Mouse (Mus musculus): Measurements from ENCODE around the gene Ercc6. TPM values are rescaled to one million over a fixed set of nuclear protein-coding genes. Genes with fewer than 3 reads are reported as not detected.

The Ercc6 gene
- polyA plus RNA-seq, 1 experiment from 2014 or later, result 26.3 TPM

DNA sequence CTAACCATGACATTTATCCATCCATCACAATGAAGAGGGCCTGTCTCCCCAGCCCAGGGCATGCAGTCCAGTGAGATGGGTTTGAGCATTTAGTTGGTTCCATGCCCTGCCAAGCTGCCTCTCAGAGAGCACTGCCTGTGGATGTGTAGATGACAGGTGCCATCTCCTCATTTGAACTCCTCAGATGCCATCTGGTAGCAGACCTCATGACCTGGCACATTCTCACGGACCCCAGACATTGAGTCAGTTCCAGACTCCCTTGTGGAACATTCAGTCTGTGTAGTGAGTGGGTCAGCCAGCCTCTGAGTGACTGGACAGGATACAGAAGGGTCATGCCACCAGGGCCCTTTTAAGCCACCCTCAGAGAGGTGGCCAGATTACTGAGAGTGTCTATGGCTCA lies 35.7 kb upstream of the Ercc6 start:
- ATAC-seq (replicated peaks; ENCODE audit: insufficient number of reproducible peaks, low FRiP score, low TSS enrichment, low read depth), result no peak
- DNase-seq (ENCODE audit: low spot score), result no peak
- Histone ChIP-seq H3K9me3 (replicated peaks; ENCODE audit: control insufficient read depth, low read length) (no peaks in the 10 kb centered on the region), H3K4me3 (ENCODE audit: low read depth, low read length) (no peak overlapping the region), H3K4me1 (ENCODE audit: control insufficient read depth, insufficient read depth, low read length) (no peaks in the 10 kb centered on the region), H3K9ac (replicated peaks; ENCODE audit: low read length) (no peak overlapping the region), H3K27ac (replicated peaks; ENCODE audit: low read depth, low read length) (no peak overlapping the region), H3K4me2 (ENCODE audit: low read depth, low read length) (no peak overlapping the region), H3K27me3 (ENCODE audit: control insufficient read depth, insufficient read depth, low read length) (no peaks in the 10 kb centered on the region), H3K36me3 (replicated peaks; ENCODE audit: control insufficient read depth, insufficient read depth, low read depth, low read length) (no peaks in the 10 kb centered on the region)
- WGBS, result 59% methylated on average over 1 of the region's 1 CpGs

DNA sequence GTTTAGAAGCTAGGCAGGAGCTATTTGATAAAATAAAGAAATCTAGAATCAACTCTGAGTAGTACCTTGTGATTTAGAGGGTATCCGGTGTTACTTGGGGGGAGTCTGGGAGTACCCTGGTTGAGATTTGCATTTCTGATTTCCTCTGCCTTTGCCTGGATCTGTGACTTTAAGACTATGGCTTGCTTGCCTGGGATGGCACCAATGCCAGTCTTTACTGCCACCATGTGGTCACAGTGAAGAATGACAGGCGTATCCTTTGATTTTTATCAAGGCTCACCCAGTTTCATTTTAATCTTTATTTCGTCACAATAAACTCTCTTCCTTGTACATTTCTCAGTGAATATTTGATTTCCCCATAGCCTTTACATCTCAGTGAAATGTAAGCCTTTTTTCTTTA lies 31.3 kb upstream of the Ercc6 start:
- no peaks in the 10 kb centered on the region for H3K36me3 ChIP-seq (replicated peaks; ENCODE audit: control insufficient read depth, insufficient read depth, low read depth, low read length)
- H3K27me3 ChIP-seq (ENCODE audit: control insufficient read depth, insufficient read depth, low read length), result no peaks in the 10 kb centered on the region
- no peaks in the 10 kb centered on the region for H3K9me3 ChIP-seq (replicated peaks; ENCODE audit: control insufficient read depth, low read length)
- ATAC-seq (replicated peaks; ENCODE audit: insufficient number of reproducible peaks, low FRiP score, low TSS enrichment, low read depth), result no peak
- no peak overlapping the region for H3K4me3 ChIP-seq (ENCODE audit: low read depth, low read length)
- DNase-seq (ENCODE audit: low spot score), result peak; percentile 79
- H3K9ac ChIP-seq (replicated peaks; ENCODE audit: low read length), result no peak overlapping the region
- H3K4me2 ChIP-seq (ENCODE audit: low read depth, low read length), result no peak overlapping the region
- WGBS, result 8% methylated on average over 3 of the region's 3 CpGs
- H3K27ac ChIP-seq (replicated peaks; ENCODE audit: low read depth, low read length), result no peak overlapping the region
- H3K4me1 ChIP-seq (ENCODE audit: control insufficient read depth, insufficient read depth, low read length), result no peaks in the 10 kb centered on the region; the same call in 1 of the 2 replicates

DNA sequence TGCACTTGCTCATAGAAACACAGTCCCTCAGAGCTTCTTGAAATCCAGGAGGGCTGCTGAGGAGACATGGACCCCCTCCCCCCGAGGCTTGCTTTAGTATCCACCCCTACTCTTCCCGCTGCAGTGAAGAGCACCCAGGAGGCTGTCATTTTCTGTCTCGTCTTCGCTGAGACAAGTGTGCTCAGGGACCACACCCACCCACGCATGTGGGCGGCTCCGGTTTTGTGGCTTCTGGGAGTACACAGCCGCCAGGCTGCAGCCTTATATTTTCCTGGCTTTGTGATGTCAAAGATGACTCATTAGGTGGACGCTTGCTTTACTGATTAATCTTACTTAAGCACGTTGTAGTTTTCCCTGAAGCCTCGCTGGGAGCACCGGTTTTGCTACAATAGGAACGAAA lies 20.8 kb upstream of the Ercc6 start:
- Histone ChIP-seq H3K36me3 (replicated peaks; ENCODE audit: control insufficient read depth, insufficient read depth, low read depth, low read length) (no peaks in the 10 kb centered on the region), H3K4me3 (ENCODE audit: low read depth, low read length) (no peak overlapping the region), H3K27ac (replicated peaks; ENCODE audit: low read depth, low read length) (no peak overlapping the region), H3K4me1 (ENCODE audit: control insufficient read depth, insufficient read depth, low read length) (no peaks in the 10 kb centered on the region), H3K9ac (replicated peaks; ENCODE audit: low read length) (no peak overlapping the region), H3K4me2 (ENCODE audit: low read depth, low read length) (peak overlapping the region; percentile 6; the same call in 1 of the 2 replicates), H3K9me3 (replicated peaks; ENCODE audit: control insufficient read depth, low read length) (no peaks in the 10 kb centered on the region), H3K27me3 (ENCODE audit: control insufficient read depth, insufficient read depth, low read length) (no peaks in the 10 kb centered on the region; the same call in 1 of the 2 replicates)
- no peak for DNase-seq (ENCODE audit: low spot score)
- 33% methylated on average over 13 of the region's 13 CpGs for WGBS
- no peak for ATAC-seq (replicated peaks; ENCODE audit: insufficient number of reproducible peaks, low FRiP score, low TSS enrichment, low read depth)

DNA sequence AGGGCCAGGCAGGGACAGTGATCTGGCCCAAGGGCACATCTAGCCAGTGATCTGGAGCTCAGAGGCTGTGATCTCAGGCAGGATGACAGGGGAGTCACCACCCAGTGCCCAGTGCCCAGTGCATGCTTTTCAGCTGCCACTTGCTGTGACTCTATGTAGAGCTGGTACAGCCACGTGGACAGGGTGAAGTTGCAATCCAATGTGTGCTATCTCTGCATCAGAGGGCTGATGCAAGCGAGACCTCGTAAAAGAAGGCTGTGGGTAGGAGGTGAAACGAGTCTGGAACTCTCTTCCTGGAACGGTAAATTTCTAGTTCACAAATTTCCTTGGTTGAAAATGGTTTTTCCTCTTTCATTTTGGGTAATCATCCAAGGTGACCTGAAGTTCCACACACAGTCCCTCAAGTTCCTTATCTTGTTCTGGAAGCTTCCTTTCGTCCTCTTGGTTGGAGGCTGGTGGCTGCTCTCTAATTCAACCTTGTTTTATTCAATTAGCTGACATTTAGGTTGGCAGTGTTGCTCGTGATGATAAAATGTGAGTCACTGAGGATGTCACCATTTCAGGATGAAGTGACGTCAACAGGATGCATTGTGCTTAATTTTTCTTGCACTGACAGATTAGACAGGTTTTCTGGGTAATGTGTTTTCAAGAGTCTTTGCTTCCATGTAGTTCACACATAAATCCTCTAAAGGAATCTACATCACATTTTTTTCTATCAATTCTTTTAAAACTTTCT lies 17.0 kb upstream of the Ercc6 start:
- H3K27ac ChIP-seq (replicated peaks; ENCODE audit: low read depth, low read length), result no peak overlapping the region
- 76% methylated on average over 8 of the region's 8 CpGs for WGBS
- H3K4me3 ChIP-seq (ENCODE audit: low read depth, low read length), result no peak overlapping the region
- H3K36me3 ChIP-seq (replicated peaks; ENCODE audit: control insufficient read depth, insufficient read depth, low read depth, low read length), result no peaks in the 10 kb centered on the region
- no peak for ATAC-seq (replicated peaks; ENCODE audit: insufficient number of reproducible peaks, low FRiP score, low TSS enrichment, low read depth)
- no peak for DNase-seq (ENCODE audit: low spot score)
- H3K4me2 ChIP-seq (ENCODE audit: low read depth, low read length), result no peak overlapping the region
- no peaks in the 10 kb centered on the region; the same call in 1 of the 2 replicates for H3K27me3 ChIP-seq (ENCODE audit: control insufficient read depth, insufficient read depth, low read length)
- no peak overlapping the region for H3K9ac ChIP-seq (replicated peaks; ENCODE audit: low read length)
- no peaks in the 10 kb centered on the region for H3K9me3 ChIP-seq (replicated peaks; ENCODE audit: control insufficient read depth, low read length)
- H3K4me1 ChIP-seq (ENCODE audit: control insufficient read depth, insufficient read depth, low read length), result no peaks in the 10 kb centered on the region

DNA sequence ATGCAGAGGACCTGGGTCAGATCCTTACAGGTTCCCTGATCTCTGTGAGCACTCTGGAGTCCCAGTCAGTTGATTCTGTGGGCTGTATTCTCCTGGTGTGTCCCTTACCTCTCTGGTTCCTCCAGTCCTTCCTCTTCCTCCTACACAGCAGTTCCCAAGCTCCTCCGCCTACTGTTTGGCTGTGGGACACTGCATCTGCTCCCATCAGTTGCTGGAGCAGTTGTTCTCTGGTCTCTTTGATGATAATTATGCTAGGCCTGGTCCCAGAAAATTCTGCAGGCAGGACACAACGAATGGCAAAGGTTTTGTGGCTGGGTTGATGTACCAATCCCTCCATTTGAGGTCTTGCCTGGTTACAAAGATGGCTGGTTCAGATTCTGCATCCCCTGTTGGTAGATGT lies 12.0 kb upstream of the Ercc6 start:
- ATAC-seq (replicated peaks; ENCODE audit: insufficient number of reproducible peaks, low FRiP score, low TSS enrichment, low read depth) (no peak), DNase-seq (ENCODE audit: low spot score) (no peak)
- no peak overlapping the region for H3K27ac ChIP-seq (replicated peaks; ENCODE audit: low read depth, low read length)
- no peak overlapping the region for H3K9ac ChIP-seq (replicated peaks; ENCODE audit: low read length)
- H3K4me2 ChIP-seq (ENCODE audit: low read depth, low read length), result no peak overlapping the region
- no peaks in the 10 kb centered on the region for H3K9me3 ChIP-seq (replicated peaks; ENCODE audit: control insufficient read depth, low read length)
- H3K4me3 ChIP-seq (ENCODE audit: low read depth, low read length), result no peak overlapping the region
- H3K4me1 ChIP-seq (ENCODE audit: control insufficient read depth, insufficient read depth, low read length), result no peaks in the 10 kb centered on the region
- WGBS, result 74% methylated on average over 2 of the region's 2 CpGs
- H3K36me3 ChIP-seq (replicated peaks; ENCODE audit: control insufficient read depth, insufficient read depth, low read depth, low read length), result no peaks in the 10 kb centered on the region
- H3K27me3 ChIP-seq (ENCODE audit: control insufficient read depth, insufficient read depth, low read length), result no peaks in the 10 kb centered on the region

DNA sequence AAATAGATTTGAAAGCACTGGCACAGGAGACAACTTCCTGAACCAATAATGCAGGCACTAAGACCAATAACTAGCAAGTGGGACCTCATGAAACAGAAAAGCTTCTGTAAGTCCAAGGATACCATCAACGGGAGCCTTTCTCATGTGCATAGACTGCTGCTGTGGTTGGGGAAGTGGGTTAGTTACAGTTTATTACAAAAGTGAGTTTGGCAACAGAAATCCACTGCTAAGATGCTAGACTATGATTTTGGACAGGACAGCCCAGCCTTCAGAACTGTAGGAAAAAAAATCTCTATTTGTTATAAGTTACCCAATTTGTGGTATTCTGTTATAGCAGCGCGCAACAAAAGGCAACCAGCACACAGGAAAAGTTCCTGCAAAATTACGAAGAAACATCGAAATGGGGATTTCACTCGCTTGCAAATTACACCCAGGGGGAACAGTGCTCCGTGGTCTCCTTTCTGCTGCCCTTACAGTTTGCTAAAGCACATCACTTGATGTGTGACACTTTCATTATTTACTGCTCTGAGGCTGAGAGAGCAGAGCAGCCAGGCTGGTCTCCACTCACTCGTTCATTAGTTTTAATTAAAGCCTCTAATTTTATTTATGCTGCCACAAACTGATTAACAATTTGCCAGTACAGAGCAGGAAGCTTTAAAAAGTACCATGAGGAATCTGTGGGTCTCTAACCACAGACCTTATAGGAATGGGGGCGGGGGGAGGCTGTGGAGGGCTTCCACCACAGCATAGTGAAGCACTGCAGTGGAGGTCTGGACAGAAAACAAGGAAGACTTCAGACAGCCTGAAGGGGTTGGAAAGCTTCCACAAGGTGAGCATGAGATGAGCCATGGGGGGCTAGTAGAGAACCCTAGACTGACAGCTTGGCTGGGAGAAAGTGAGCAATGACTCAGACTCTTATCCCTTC lies 10.3 kb upstream of the Ercc6 start:
- no peak overlapping the region for H3K27ac ChIP-seq (replicated peaks; ENCODE audit: low read depth, low read length)
- H3K9me3 ChIP-seq (replicated peaks; ENCODE audit: control insufficient read depth, low read length), result no peaks in the 10 kb centered on the region
- no peak overlapping the region for H3K4me3 ChIP-seq (ENCODE audit: low read depth, low read length)
- DNase-seq (ENCODE audit: low spot score) (no peak), ATAC-seq (replicated peaks; ENCODE audit: insufficient number of reproducible peaks, low FRiP score, low TSS enrichment, low read depth) (no peak)
- no peak overlapping the region for H3K9ac ChIP-seq (replicated peaks; ENCODE audit: low read length)
- no peaks in the 10 kb centered on the region for H3K27me3 ChIP-seq (ENCODE audit: control insufficient read depth, insufficient read depth, low read length)
- H3K4me2 ChIP-seq (ENCODE audit: low read depth, low read length), result no peak overlapping the region
- H3K36me3 ChIP-seq (replicated peaks; ENCODE audit: control insufficient read depth, insufficient read depth, low read depth, low read length), result no peaks in the 10 kb centered on the region
- H3K4me1 ChIP-seq (ENCODE audit: control insufficient read depth, insufficient read depth, low read length), result no peaks in the 10 kb centered on the region
- 78% methylated on average over 9 of the region's 9 CpGs for WGBS

DNA sequence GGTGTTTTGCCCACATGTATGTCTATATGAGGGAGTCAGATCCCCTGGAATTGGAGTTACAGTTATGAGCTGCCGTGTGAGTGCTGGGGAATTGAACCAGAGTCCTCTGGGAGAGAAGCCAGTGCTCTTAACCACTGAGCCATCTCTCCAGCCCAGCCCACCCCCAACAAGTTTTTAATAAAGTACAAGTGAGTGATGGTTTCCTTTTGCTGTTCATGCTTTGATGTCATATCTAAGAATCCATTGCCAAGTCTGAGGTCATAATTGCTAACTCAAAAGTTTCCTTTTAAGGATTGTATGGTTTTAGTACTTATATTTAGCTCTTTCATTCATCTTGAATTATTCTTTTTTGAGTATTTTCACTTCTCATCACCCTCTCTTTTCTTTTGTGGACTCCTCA lies 9.4 kb upstream of the Ercc6 start:
- no peaks in the 10 kb centered on the region for H3K9me3 ChIP-seq (replicated peaks; ENCODE audit: control insufficient read depth, low read length)
- H3K27me3 ChIP-seq (ENCODE audit: control insufficient read depth, insufficient read depth, low read length), result no peaks in the 10 kb centered on the region
- H3K36me3 ChIP-seq (replicated peaks; ENCODE audit: control insufficient read depth, insufficient read depth, low read depth, low read length), result no peaks in the 10 kb centered on the region
- WGBS, result 96% methylated on average over 1 of the region's 1 CpGs
- no peak for DNase-seq (ENCODE audit: low spot score)
- H3K4me2 ChIP-seq (ENCODE audit: low read depth, low read length), result no peak overlapping the region
- no peak overlapping the region for H3K27ac ChIP-seq (replicated peaks; ENCODE audit: low read depth, low read length)
- no peaks in the 10 kb centered on the region for H3K4me1 ChIP-seq (ENCODE audit: control insufficient read depth, insufficient read depth, low read length)
- no peak overlapping the region for H3K4me3 ChIP-seq (ENCODE audit: low read depth, low read length)
- no peak overlapping the region for H3K9ac ChIP-seq (replicated peaks; ENCODE audit: low read length)
- ATAC-seq (replicated peaks; ENCODE audit: insufficient number of reproducible peaks, low FRiP score, low TSS enrichment, low read depth), result no peak

DNA sequence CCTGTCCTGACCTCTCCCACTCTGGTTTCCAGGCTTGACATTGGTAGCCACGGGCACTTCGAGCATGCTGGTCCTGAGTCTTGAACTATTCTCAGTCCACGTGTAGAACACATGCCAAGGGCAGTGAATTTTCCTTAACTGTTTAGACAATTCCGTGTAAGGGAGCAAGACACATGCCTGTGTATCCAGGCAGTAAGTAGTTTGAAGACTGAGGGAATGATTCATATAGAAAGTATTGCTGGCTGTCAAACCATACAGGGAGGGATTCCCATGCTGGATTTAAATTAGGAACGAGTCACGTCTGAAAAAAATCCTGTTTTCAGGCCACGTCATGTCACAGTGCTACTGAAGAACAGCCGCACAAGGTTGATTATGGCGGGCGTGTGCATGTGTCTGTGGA lies 7.0 kb upstream of the Ercc6 start:
- H3K9ac ChIP-seq (replicated peaks; ENCODE audit: low read length), result no peak overlapping the region
- ATAC-seq (replicated peaks; ENCODE audit: insufficient number of reproducible peaks, low FRiP score, low TSS enrichment, low read depth), result no peak
- no peak overlapping the region for H3K27ac ChIP-seq (replicated peaks; ENCODE audit: low read depth, low read length)
- H3K4me3 ChIP-seq (ENCODE audit: low read depth, low read length), result no peak overlapping the region
- no peaks in the 10 kb centered on the region for H3K36me3 ChIP-seq (replicated peaks; ENCODE audit: control insufficient read depth, insufficient read depth, low read depth, low read length)
- H3K4me1 ChIP-seq (ENCODE audit: control insufficient read depth, insufficient read depth, low read length), result no peaks in the 10 kb centered on the region
- no peaks in the 10 kb centered on the region for H3K9me3 ChIP-seq (replicated peaks; ENCODE audit: control insufficient read depth, low read length)
- no peak overlapping the region for H3K4me2 ChIP-seq (ENCODE audit: low read depth, low read length)
- H3K27me3 ChIP-seq (ENCODE audit: control insufficient read depth, insufficient read depth, low read length), result no peaks in the 10 kb centered on the region
- WGBS, result 86% methylated on average over 10 of the region's 10 CpGs
- DNase-seq (ENCODE audit: low spot score), result no peak

Data from embryonic facial prominence, embryonic 11.5 days (tissue).